Mouse (Mus musculus): ENCODE results near the gene Tnfrsf23.
"Not testable (repeated sequence)": the region's sequence is repeated elsewhere in the genome, so short reads cannot be mapped to it uniquely, and the experiment has no call there.

Tnfrsf23 gene

DNA sequence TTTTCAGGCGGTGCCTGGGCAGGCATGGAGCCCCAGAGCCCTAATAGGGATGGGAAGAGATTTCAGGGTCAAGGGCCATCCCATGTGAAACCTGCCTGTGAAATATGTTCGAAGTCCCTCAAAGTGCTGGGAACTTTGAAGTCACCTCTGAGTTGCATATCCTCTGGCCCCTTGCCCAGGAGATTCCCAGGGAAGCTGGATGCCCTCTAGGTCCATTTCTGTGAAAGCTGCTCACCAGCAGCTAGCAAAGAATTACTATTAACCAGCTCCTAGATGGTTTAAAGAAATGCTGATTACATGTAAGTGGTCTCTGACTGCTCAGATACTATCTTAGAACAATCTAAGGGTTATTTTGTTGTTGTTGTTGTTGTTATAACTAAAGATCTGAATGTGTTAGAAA lies 1.1 kb downstream of the Tnfrsf23 start:
- not testable (repeated sequence) for DNase-seq (ENCODE audit: low read depth, low spot score)

DNA sequence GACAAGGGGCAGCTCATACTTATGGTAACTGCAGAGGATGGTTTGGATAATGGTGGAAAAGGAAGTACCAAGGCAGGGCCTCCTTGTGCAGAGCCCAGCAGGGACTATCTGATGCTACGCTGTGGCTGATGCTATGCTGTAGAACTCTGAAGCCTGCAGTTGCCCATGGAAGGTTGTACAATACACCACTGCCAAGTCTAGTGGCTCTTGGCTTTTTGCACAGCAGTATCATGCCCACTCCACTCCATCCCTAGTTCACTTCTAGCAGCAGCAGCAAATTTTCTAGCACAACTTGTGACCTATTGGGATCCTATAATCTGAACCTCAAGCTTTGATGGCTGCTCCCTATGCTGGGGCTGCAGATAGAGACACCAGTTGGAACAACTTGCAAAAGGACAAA lies 4.1 kb downstream of the Tnfrsf23 start:
- no peak for DNase-seq (ENCODE audit: low read depth, low spot score)

DNA sequence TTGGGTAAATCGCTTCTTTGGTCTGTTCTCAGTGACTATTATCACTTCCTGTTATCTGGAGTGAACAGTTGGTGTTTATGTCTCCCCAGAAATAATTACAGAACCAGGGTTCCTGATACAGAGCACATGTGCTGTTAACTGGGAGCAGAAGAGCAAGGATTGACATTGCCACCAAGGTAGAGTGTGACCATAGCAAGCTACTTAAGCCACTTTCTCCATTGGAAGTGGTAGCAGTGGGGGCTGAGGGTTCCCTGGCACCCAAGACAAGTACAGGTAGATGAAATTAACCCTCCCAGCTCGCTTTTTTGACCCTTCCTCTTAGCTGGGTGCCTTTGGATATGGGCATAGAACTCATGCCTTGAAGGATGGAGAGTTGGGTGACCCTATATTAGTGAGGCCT lies 4.8 kb downstream of the Tnfrsf23 start:
- DNase-seq (ENCODE audit: low read depth, low spot score): not testable (repeated sequence)

DNA sequence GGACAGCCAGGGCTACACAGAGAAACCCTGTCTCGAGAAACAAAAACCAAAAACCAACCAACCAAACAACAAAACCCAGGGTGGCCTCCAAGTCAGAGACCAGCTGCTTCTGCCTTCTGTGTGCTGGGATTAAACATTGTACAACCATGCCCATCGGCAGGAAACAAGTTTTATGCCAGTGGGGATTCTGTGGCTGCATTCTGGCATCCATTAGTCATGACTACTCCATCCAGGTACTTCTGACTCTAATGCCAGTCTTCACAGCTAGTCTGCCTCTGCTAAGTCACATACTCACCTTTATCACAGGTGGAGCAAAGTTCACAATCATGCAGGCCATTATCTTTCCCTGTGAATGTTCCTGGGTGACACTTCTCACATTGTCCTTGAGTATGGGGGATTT lies 6.0 kb downstream of the Tnfrsf23 start:
- not testable (repeated sequence) for DNase-seq (ENCODE audit: low read depth, low spot score)

DNA sequence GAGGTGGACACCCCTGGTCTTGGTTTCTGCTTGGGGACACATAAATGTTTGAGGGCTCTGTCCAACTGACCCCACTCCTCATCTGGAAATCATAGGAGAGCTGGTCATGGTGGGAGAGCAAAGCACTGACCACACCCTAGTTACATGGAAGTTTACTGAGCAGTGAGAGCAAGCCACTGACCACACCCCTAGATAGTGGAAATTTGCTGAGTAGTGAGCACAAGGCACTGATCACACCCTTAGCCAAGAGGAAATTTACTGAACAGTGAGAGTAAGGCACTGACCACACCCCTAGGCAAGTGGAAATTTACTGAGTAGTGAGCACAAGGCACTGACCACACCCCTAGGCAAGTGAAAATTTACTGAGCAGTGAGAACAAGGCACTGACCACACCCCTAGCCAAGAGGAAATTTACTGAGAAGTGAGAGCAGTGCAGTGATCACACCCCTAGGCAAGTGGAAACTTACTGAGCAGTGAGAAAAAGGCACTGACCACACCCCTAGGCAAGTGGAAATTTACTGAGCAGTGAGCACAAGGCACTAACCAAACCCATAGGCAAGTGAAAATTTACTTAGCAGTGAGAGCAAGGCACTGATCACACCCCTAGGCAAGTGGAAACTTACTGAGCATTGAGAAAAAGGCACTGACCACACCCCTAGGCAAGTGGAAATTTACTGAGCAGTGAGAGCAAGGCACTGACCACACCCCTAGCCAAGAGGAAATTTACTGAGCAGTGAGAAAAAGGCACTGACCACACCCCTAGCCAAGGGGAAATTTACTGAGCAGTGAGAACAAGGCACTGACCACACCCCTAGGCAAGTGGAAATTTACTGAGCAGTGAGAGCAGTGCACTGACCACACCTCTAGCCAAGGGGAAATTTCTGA lies 19.0 kb downstream of the Tnfrsf23 start:
- peak; percentile 30 for DNase-seq (ENCODE audit: low read depth, low spot score)

DNA sequence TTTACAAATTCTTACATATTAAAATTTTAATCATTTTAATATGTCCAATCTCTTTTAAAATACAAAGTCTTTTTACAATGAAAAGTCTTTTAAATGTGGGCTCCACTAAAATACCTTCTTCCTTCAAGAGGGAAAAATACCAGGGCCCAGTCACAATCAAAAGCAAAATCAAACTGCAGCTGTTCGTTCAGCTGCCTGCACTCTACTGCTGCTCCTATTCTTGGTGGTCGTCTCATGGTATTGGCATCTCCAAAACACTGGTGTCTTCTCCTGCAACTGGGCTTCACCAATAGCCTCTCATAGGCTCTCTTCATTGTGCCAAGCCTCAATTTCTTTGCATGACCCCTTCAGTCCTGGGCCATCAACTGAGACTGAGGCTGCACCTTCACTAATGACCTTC lies 22.2 kb downstream of the Tnfrsf23 start:
- DNase-seq (ENCODE audit: low read depth, low spot score): no peak

DNA sequence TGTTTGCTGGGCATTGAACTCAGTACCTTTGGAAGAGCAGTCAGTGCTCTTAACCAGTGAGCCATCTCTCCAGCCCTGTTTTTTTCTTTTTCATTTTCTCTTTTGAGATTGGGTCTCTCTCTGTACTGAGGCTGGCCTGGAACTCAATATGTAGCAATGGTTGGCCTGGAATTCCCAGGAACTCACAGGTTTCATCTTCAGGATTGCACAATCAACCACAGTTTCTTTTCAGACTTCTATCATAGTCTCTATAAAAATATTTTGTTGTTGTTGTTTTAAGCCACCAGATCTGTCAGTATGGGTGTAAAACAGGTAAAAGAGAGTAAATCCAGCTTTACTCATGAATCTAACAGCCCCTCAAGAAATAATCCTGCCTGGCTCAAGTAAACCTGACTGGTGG lies 24.9 kb downstream of the Tnfrsf23 start:
- no peak for DNase-seq (ENCODE audit: low read depth, low spot score)

DNA sequence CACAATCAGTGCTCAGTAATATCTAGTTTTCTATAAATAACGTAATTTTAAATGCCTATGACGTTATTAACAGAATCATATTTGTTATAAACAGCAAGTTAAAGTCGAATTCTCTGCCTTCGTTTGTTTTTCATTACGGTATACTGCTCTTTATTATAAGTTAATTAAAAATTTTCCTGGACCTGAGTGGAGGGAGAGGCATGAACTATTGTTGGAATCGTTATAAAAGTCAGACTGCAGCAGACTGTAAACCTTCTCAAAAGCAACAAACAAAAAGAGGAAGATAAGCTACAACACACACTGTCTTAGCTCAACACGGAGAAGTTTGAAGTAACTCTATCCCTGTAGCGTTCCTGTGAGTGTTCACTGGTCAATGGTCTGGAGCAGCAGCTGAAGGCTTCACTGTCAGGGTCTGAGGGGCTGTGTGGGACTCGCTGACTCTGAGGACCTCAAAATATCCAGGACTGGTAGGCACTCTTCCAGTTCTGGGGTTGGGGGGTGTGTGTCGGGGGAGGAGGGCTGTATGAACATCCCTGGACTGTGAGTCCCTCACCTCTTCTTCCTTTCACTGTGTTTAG lies 35.8 kb downstream of the Tnfrsf23 start:
- not testable (repeated sequence) for DNase-seq (ENCODE audit: low read depth, low spot score)

DNA sequence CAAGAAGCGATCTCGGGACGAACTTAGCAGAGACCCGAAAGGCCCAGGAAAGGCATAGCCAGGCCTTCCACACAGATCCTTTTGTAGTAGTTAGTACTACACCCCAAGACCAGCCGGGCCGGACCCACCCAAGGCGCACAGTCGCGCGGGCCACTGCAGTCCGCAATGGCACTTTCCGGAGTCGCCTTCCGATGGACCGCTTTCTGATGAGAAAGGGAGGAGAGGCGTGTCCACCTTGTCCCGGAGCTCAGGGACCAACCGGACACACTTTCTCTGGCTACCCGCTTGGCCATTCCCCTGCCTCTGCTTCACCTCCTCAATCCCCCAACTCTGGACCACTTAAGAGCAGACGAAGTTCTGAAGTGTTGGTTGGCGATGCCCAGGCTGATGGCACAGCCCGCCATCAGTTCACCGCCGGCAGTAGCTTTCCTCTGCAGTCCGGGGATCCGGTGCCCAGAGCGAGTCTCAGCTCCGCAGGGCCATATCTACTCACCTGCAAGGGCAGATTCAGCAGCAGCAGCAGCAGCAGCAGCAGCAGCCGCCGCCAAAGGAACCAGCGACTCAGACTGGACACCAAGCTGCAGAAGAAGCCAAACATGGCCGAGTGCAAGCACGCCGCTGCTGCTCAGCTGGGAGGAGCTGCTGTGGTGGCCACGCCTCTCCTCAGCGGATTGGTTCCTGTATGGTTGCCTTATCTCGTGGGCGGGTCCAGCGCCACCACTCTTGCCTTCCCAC lies 36.5 kb downstream of the Tnfrsf23 start, which contains the start of gene Tnfrsf22:
Tnfrsf22 (minus strand) TSS at position 628 of the 735 bp plus-strand sequence.
- peak; percentile 94 for DNase-seq (ENCODE audit: low read depth, low spot score)

DNA sequence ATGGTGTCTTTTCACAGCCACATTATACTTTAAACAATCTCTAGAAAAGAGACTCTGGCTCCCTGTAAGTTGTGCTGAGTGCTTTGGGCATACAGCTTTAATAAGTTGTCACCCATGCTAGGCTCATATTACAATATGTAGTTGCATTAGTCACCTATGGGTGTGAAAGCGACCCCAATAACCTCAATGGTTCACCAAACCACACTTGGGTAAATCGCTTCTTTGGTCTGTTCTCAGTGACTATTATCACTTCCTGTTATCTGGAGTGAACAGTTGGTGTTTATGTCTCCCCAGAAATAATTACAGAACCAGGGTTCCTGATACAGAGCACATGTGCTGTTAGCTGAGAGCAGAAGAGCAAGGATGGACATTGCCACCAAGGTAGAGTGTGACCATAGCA lies 41.7 kb downstream of the Tnfrsf23 start:
- DNase-seq (ENCODE audit: low read depth, low spot score): not testable (repeated sequence)

DNA sequence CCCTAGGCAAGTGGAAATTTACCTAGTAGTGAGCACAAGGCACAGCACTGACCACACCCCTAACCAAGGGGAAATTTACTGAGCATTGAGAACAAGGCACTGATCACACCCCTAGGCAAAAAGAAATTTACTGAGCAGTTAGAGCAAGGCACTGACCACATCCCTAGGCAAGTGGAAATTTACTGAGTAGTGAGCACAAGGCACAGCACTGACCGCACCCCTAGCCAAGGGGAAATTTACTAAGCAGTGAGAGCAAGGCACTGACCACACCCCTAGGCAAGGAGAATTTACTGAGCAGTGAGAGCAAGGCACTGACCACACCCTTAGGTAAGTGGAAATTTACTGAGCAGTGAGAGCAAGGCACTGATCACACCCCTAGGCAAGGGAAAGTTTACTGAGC lies 49.0 kb downstream of the Tnfrsf23 start:
- DNase-seq (ENCODE audit: low read depth, low spot score): peak; percentile 38

DNA sequence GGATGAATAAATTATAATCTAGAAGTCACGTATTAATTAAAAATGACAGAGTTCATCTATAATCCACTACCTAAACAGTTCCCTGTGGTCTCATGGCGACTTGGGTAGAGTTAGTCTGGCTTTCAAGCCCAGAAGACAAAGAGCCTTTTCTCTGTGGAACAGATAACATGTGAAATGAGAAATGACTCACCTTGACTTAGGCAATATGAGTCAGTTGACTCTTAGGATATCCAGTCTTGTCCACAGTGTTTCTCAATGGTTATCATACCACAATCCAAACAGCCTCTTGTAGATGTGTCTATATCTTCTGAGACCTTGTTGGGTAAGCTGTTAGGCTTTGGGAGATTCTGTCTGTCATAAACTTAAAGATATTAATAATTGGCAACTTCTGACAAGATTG lies 54.2 kb downstream of the Tnfrsf23 start:
- no peak for DNase-seq (ENCODE audit: low read depth, low spot score)

DNA sequence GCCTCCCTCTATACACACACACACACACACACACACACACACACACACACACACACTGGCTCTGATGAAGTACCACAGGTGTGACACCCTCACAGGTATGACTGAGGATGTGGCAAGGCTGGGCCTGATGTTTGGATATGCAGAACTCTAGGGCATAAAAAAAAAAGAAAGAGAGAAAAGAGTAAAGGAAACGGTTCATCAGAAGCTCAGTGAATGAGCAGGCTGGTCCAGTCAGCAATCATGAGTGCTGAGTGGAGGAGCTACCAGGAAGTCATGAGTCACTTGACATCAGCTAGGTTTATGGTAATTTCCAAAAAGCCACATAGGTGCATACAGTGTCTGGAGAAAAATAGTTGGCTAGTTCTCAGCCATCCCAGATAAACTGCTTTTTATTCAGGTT lies 56.2 kb downstream of the Tnfrsf23 start:
- peak; percentile 76 for DNase-seq (ENCODE audit: low read depth, low spot score)

DNA sequence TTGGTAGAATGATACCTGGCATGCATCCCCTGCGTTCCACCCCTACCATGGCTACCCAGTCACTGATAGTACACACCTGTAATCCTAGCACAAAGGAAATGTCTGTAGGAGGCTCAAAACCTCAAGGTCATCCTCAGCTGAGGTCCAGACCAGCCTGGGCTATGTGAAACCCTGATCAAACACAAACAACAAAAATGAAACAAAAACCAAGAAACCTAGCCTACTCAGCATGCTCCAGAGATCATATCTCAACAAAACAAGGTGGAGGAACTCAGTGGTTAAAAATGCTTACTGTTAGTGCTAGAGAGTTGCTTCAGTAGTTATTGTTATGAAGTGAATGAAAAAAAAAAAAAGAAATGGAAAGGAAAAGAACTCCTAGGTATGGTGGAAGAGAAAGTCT lies 57.1 kb downstream of the Tnfrsf23 start, which contains the start of gene Tnfrsf26:
Tnfrsf26 (minus strand) TSS at position 183 of the 400 bp plus-strand sequence.
- DNase-seq (ENCODE audit: low read depth, low spot score): peak; percentile 56

DNA sequence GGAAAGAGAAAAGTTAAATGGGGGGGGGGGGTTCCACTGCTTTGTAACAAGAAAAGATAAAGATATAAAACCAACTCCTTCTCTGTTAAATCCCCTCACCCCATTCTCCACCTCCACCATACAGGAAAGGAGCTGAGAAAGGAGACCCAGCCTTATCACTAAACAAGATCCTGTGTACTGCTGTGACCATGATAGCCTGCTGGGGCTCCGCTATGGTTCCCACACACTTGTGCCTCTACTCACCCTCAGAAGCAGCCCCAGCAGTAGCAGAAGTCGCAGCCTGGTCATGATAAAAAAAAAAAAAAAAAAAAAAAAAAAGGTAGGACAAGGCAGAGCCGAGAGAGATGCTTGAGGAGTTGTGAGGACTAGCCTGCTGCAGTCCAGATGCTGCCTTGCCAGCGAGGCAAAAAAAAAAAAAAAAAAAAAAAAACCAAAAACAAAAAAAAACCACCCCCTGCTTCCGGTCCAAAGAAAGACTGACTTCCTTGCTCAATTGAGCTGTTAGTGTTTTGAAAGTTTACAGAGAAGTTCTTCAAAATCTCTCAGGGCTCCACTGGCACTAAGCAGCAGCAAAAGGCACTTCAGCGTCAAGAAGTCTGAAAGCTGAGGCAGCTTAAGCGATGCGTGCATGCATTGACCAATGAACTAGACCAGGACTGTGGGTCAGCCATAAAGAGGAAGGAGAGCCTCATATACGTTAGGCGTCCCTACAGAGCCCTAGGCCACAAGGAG lies 58.0 kb downstream of the Tnfrsf23 start:
- peak; percentile 57 for DNase-seq (ENCODE audit: low read depth, low spot score)

DNA sequence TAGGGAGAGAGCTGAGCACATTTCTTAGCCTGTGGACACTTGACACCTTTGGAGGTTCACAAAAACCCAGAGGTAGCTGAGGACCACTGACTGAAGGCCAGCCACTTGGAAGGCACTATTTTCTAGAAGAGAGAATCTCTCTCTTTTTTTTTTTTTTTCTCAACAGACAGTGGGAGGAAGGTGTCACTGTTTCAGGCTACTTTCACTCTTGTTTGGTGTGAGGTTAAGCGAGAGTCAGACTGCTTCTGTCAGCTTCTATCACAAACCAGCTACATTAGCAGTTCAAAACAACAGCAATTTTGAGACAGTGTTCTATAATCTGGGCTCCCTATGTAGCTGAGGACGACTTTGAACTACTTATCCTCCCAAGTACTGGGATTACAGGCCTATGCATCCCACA lies 59.5 kb downstream of the Tnfrsf23 start:
- DNase-seq (ENCODE audit: low read depth, low spot score): peak; percentile 63

DNA sequence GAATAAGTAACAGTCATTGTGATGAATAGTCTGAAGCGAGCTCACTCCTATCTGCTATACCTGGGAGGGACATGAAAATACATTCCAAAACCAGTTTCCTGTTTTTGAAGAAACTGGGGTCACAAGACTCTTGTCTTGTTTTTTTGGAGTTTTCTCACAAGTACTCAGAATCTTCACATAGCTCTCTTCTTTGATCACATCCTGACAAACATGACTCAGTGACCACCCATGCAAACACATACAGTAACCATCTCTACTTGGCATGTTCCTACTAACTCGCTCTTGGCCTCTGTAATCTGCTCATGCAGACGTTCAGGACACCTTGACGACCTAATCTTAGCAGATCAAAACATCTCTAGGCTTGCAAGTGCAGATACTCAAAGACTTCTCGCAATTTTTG lies 60.5 kb downstream of the Tnfrsf23 start:
- DNase-seq (ENCODE audit: low read depth, low spot score): peak; percentile 63

DNA sequence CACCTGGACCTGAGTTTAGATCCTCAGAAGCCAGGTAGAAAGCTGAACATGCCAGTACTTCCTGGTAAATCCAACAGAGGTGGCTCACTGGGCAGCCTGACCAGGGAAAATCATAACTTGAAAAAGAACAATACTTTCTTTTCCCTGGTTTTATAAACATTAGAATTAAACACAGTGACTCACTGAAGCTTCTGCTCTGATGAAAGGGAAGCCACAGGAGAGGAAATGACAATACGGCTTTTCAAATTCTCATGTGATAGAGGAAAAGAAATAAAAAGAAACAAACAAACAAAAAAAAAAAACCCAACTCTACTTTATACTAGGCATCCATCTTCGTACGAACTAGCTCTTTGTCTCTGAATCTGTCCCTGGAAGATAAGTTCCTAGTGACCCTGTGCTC lies 61.1 kb downstream of the Tnfrsf23 start:
- peak; percentile 47 for DNase-seq (ENCODE audit: low read depth, low spot score)

DNA sequence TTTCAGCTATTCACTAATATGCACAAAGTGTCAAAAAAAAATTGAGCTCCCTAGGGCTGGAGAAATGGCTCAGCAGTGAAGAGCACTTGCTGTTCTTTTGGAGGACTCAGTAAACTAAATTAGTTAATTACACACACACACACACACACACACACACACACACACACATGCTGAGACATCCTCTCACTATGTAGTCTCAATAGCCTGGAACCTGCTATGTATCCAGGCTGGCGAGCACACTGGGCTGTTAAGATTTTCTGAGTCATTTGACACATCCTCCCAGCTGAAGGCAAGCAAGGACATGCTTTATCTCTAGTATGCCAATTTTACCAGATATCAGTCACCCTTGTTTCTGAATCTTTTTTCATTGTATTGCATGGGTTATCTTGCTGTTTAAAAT lies 64.7 kb downstream of the Tnfrsf23 start:
- no peak for DNase-seq (ENCODE audit: low read depth, low spot score)
